Mouse (Mus musculus) forebrain, embryonic 14.5 days (tissue): Measurements from ENCODE around the gene Agap3. TPM values are rescaled to one million over a fixed set of nuclear protein-coding genes. Genes with fewer than 3 reads are reported as not detected.

Source experiments
- ATAC-seq: fragments of 200-750 bp; cut with Nextera tagmentation; 2 replicates; pipeline ENCODE4 v1.8.0; 2017; ENCODE audit warnings: mild to moderate bottlenecking, moderate library complexity
- DNase-seq: peaks from one replicate; pipeline ENCODE4 v3.0.0-alpha.2; 2015; ENCODE audit warnings: low spot score
- H3K27ac ChIP-seq: fragments of 300-500 bp; sonication (generic); 2 replicates; pipeline ENCODE4 v1.5.1; 2014; ENCODE audit warnings: low read depth, mild to moderate bottlenecking, control low read depth, low read length, moderate library complexity
- H3K27me3 ChIP-seq: fragments of 300-500 bp; sonication (generic); replicated peaks from 2 replicates; pipeline ENCODE4 v1.6.1; 2014; ENCODE audit warnings: low read length, control low read depth, mixed read lengths; ENCODE audit not compliant: control insufficient read depth, insufficient read depth
- H3K36me3 ChIP-seq: fragments of 300-500 bp; sonication (generic); 2 replicates; pipeline ENCODE4 v1.6.1; 2014; ENCODE audit warnings: low read length, control low read depth; ENCODE audit not compliant: control insufficient read depth, insufficient read depth
- H3K4me1 ChIP-seq: fragments of 300-500 bp; sonication (generic); 2 replicates; pipeline ENCODE4 v1.6.1; 2014; ENCODE audit warnings: antibody characterized with exemption, low read length, control low read depth; ENCODE audit not compliant: control insufficient read depth, insufficient read depth
- H3K4me2 ChIP-seq: fragments of 300-500 bp; sonication (generic); 2 replicates; pipeline ENCODE4 v1.6.1; 2014; ENCODE audit warnings: mild to moderate bottlenecking, control low read depth, low read length
- H3K4me3 ChIP-seq: fragments of 300-500 bp; sonication (generic); 2 replicates; pipeline ENCODE4 v1.5.1; 2014; ENCODE audit warnings: low read depth, low read length, control low read depth
- H3K9ac ChIP-seq: fragments of 300-500 bp; sonication (generic); 2 replicates; pipeline ENCODE4 v1.6.1; 2014; ENCODE audit warnings: mild to moderate bottlenecking, low read length, control low read depth, moderate library complexity
- H3K9me3 ChIP-seq: fragments of 300-500 bp; sonication (generic); replicated peaks from 2 replicates; pipeline ENCODE4 v1.6.1; 2016; ENCODE audit warnings: low read length, control low read depth, mixed read lengths; ENCODE audit not compliant: control insufficient read depth
- WGBS: fragments of 180-500 bp; shearing (Covaris S2); extraction: QIAGEN DNeasy Blood & Tissue Kit; methylation state at CpG from one replicate; pipeline ENCODE4 v1.1.7; 2014; 5-methylcytosine and 5-hydroxymethylcytosine counted together
- polyA plus RNA-seq: library from polyadenylated mRNA; unstranded; fragments of >200 nt; fragmentation: Nextera tagmentation; extraction: Ambion mirVana; gene quantifications from 2 replicates; pipeline ENCODE4 v1.2.1, GENCODE M21; 2014

Gene Agap3
- polyA plus RNA-seq, 1 experiment from 2014 or later: 49.5 TPM

DNA sequence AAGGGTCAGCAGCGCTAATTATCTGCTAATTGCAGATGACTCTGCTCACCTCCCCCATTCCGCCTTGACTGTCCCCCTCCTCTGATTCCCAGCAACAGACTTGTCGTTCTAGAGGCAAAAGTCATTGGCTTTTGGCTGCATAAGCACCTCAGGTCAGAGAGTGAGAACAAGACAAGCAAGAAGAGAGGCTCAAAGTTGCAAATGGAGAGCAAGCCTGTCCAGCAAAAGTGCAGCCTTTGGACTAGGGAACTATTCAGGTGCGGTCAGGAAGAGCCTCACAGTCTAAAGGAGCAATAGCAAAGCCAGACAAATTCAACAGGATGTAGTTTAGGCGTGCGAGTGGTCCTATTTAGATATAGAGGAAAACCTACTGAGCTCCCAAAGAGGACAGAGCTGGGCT, 75.8 kb downstream of the Agap3 start:
- Histone ChIP-seq H3K27ac (no peak overlapping the region), H3K9me3 (no peaks in the 10 kb centered on the region), H3K4me1 (peaks cover 9% of the 10 kb centered on the region), H3K9ac (no peak overlapping the region), H3K36me3 (no peaks in the 10 kb centered on the region), H3K27me3 (peaks cover 66% of the 10 kb centered on the region), H3K4me3 (no peak overlapping the region), H3K4me2 (no peak overlapping the region)
- WGBS: 10% methylated on average over 6 of the region's 6 CpGs
- DNase-seq (no peak), ATAC-seq (no peak)

DNA sequence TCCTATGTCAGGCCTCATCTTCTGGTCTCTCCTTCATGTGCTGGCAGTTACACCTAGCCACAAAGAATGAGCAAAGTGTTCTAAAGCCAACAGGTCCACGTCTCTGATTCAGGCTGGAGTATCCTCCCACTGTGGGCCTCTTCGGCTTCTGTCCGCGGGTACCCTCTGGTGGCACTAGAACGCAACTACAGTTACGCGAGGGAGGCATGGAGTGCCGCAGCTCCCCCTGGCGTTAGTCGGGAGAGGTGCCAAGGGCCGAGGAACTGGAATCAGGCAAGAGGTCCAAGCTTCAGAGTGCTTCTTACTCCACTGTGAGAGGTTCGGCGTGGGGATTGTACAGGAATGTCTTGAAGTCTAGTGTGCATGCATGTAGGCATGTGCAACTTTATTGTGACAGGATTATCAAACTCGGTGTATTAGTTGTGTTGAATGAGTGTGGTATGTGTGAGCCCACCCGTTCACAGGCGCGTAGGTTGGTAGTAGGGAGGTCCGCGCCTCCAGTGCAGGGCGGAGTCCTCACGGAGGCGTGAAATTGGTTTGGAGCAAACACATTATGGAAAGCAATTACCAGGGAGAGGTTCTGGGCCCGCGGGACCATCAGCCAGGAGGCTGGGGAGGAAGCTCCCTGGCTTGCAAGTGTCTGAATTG, 78.2 kb downstream of the Agap3 start:
- peak; percentile 92 for DNase-seq
- ATAC-seq: peak; percentile 77
- Histone ChIP-seq H3K9ac (no peak overlapping the region), H3K9me3 (no peaks in the 10 kb centered on the region), H3K36me3 (no peaks in the 10 kb centered on the region), H3K4me2 (no peak overlapping the region), H3K4me1 (peaks cover 9% of the 10 kb centered on the region), H3K4me3 (no peak overlapping the region), H3K27ac (no peak overlapping the region), H3K27me3 (peaks cover 44% of the 10 kb centered on the region)
- 18% methylated on average over 24 of the region's 24 CpGs for WGBS

DNA sequence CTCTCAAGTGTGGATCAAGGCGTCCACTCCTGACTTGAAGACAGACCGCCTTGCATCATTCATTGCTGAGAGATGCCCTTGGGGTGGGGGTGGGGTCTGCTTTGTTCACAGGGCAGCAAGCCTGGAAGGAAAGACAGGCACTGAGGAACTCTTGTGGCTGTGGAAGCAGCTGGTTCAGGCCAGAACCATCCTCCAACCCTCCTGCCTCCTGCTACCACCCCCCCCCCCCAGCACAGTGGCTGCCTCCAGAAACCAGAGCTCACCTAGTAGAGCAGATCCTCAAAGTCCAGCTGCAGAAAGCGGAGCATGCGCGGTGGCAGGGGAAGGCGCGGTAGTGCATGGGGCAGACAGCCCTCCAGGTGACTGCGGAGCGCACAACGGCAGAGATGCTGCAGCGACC, 81.4 kb downstream of the Agap3 start:
- ATAC-seq (no peak), DNase-seq (no peak)
- Histone ChIP-seq H3K27me3 (peaks cover 17% of the 10 kb centered on the region), H3K4me3 (no peak overlapping the region), H3K9ac (no peak overlapping the region), H3K4me1 (peaks cover 4% of the 10 kb centered on the region; the same call in 1 of the 2 replicates), H3K36me3 (no peaks in the 10 kb centered on the region), H3K4me2 (no peak overlapping the region), H3K9me3 (no peaks in the 10 kb centered on the region), H3K27ac (no peak overlapping the region)
- WGBS: 61% methylated on average over 11 of the region's 11 CpGs

DNA sequence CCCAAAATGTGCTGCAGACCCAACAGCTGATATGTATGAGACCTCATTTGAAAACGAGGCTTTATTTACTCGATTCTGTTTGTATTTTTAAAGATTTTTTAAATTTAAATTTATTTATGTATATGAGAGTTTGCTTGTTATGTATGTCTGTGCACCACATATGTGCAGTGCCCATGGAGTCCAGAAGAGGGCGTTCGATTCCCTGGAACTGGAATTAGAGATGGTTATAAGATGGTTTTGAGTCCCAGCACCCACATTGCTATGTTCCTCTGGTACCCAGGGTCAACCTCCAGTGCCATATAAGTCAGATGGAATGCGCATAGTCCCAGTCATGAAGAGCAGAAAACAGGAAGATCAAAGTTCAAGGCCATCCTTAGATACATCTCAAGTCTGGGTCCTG, 82.3 kb downstream of the Agap3 start:
- ATAC-seq (no peak), DNase-seq (no peak)
- Histone ChIP-seq H3K9me3 (no peaks in the 10 kb centered on the region), H3K36me3 (no peaks in the 10 kb centered on the region), H3K9ac (no peak overlapping the region), H3K27ac (no peak overlapping the region), H3K4me2 (no peak overlapping the region), H3K4me3 (no peak overlapping the region), H3K4me1 (peaks cover 4% of the 10 kb centered on the region; the same call in 1 of the 2 replicates), H3K27me3 (peaks cover 9% of the 10 kb centered on the region)
- 56% methylated on average over 5 of the region's 5 CpGs for WGBS

DNA sequence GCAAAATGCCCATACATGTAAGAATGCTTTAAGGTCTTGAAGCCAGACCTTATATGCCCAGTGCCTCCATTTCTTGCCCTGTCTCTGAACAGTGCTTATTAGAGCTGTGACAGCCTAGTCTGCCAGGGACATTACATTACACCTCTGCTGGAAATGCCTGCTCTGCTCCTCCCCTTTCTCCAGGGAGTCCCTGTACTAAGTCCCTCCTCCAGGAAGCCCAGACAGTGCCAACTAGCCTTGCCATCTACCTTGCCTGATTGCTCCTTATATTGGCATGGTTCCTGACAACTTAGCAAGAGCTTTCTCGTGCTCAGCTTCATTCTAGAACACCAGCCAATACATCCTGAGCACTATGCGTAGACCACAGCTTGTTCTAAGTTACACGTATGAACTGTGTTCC, 83.8 kb downstream of the Agap3 start:
- H3K4me1 ChIP-seq: peaks cover 4% of the 10 kb centered on the region; the same call in 1 of the 2 replicates
- no peak overlapping the region for H3K4me3 ChIP-seq
- WGBS: 62% methylated on average over 3 of the region's 3 CpGs
- peaks cover under 1% of the 10 kb centered on the region for H3K27me3 ChIP-seq
- H3K36me3 ChIP-seq: no peaks in the 10 kb centered on the region
- H3K9me3 ChIP-seq: no peaks in the 10 kb centered on the region
- DNase-seq (no peak), ATAC-seq (no peak)
- H3K4me2 ChIP-seq: no peak overlapping the region
- H3K9ac ChIP-seq: no peak overlapping the region
- H3K27ac ChIP-seq: no peak overlapping the region

DNA sequence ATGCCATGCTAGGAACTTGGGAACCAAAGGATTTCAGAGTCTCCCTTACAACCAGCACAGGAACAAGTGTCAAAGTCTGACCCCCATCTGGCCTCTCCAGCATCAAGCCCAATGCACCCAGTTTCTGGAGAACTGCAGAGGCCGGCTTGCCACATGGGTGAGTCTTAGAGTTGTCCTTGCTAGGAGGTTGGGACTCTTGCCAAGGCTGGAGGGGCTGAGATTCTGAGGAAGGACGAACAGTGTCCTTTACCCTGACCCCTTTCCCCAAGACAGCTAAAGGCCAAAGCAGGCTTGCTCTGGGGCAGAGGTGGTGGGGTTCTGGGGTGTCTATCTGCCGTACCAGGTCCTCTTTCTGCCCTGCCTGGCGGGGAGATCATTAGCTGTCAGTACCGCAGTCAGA, 84.5 kb downstream of the Agap3 start:
- peaks cover 4% of the 10 kb centered on the region; the same call in 1 of the 2 replicates for H3K4me1 ChIP-seq
- H3K9me3 ChIP-seq: no peaks in the 10 kb centered on the region
- 51% methylated on average over 5 of the region's 5 CpGs for WGBS
- ATAC-seq (no peak), DNase-seq (no peak)
- H3K27me3 ChIP-seq: no peaks in the 10 kb centered on the region; the same call in none of the 2 replicates
- H3K4me2 ChIP-seq: no peak overlapping the region
- H3K27ac ChIP-seq: no peak overlapping the region
- no peaks in the 10 kb centered on the region for H3K36me3 ChIP-seq
- H3K9ac ChIP-seq: no peak overlapping the region
- H3K4me3 ChIP-seq: no peak overlapping the region

DNA sequence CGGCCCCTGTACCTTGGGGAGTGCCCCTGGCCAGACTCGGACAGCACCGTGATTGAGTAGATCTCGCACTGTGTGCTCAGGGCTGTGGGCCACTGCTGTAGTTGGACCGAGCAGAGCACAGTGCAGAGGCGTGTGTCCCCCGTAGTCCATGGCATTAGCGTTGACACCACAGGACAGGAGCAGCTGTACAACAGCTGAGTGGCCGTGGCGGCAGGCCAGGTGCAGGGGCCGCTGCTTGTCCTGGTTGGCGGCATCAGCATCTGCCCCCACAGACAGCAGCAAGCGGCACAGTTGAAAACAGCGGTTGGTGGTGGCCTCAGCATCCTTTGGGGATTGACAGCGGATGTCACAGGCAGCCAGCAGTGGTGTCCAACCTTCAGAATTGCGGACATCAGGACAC, 85.6 kb downstream of the Agap3 start:
- DNase-seq (no peak), ATAC-seq (no peak)
- Histone ChIP-seq H3K4me1 (peaks cover 4% of the 10 kb centered on the region; the same call in 1 of the 2 replicates), H3K27me3 (no peaks in the 10 kb centered on the region; the same call in 1 of the 2 replicates), H3K27ac (no peak overlapping the region), H3K4me3 (no peak overlapping the region), H3K4me2 (no peak overlapping the region), H3K9ac (no peak overlapping the region), H3K36me3 (no peaks in the 10 kb centered on the region), H3K9me3 (no peaks in the 10 kb centered on the region)
- 68% methylated on average over 16 of the region's 16 CpGs for WGBS

DNA sequence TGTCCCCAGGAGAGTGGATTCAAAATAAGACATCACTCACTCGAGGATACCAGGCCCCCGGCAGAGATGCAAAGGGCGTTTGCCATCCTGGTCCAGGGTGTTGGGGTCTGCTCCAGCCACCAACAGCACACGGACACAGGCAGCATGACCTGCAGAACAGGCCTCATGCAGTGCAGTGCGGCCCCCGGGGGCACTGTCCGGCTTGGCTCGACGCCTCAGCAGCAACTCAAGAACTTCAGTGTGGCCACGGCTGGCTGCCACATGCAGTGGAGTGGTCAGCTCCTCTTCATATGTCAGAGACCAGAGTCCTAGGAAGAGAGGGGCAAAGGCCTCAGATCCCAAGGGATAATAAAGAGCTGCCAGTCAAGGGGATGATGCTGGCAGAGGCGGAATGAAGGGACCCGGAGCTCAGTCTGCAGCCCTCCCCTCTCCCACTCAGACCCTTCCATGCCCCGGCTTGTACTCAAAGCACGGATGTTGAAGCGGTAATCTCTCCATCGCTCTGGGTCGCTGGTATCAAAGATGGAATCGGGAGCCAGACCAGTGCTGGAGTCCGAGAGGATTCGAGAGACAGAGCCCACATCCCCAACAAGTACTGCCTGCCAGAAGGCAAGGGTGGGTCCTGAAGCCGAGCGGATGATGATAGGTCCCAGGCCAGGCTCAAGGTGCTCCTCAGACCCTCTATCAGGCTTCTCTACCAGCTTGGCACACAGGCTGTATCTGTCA, 87.8 kb downstream of the Agap3 start:
- Histone ChIP-seq H3K27me3 (no peaks in the 10 kb centered on the region), H3K9ac (no peak overlapping the region), H3K9me3 (no peaks in the 10 kb centered on the region), H3K4me1 (peaks cover 4% of the 10 kb centered on the region; the same call in 1 of the 2 replicates), H3K36me3 (no peaks in the 10 kb centered on the region), H3K4me3 (no peak overlapping the region), H3K27ac (no peak overlapping the region), H3K4me2 (no peak overlapping the region)
- DNase-seq (no peak), ATAC-seq (no peak)
- WGBS: 83% methylated on average over 22 of the region's 22 CpGs
